Mouse (Mus musculus) heart, adult 2 months (tissue): ENCODE measurements at regions not wholly inside any gene's neighbourhood (a gene's known extent, or its start where the extent isn't known, plus 50 kb on each side); places are given as distances from the start of the nearest gene placed in this dataset.

Experiments
- CTCF ChIP-seq: fragments of 200-600 bp; IDR thresholded peaks from 2 replicates; pipeline ENCODE4 v1.8.1; 2022; ENCODE audit warnings: antibody characterized with exemption, mild to moderate bottlenecking, moderate library complexity
- POLR2A ChIP-seq: fragments of 200-500 bp; IDR thresholded peaks from 2 replicates; pipeline ENCODE4 v1.6.1; 2011; ENCODE audit warnings: mild to moderate bottlenecking, low read depth, low read length, control low read depth; ENCODE audit not compliant: insufficient read depth

- no peak for TF ChIP-seq CTCF
- TF ChIP-seq POLR2A, result no peak
These were observed 72.7 kb upstream of the Calm2 start for GRCm38 (mm10) chr17:87519454-87519853.
